Comparison of ENCODE assay signal across 8 mouse cellular contexts in genomic region chr7:73655787-73656423, GRCm38 (mm10).
A peak's percentile ranks its signal among the peaks of the same experiment; 100 is the strongest.
DNase-seq lines count a peak whose midpoint lies in the region; ATAC-seq and TF ChIP-seq lines count a peak whose summit lies in the region.

No protein-coding gene starts in this region.

- DNase-seq in heart, adult 11 months = peak; percentile 92
- DNase-seq in MEL (ENCODE audit: low read depth, low spot score) = peak; percentile 66
- peak; percentile 85 to 92 for DNase-seq in cerebellum, postnatal 14 days
- DNase-seq in gastrocnemius, postnatal 4 days (ENCODE audit: low spot score in 2 of 2) = peak; percentile 51 to 73
- peak; percentile 73 to 82 for DNase-seq in layer of hippocampus, postnatal 14 days (ENCODE audit: low spot score in 2 of 2)
- DNase-seq in mesoderm, embryonic 11.5 days (ENCODE audit: low read depth, low spot score) = peak; percentile 79
- peak; percentile 50 for DNase-seq in splenic B cell, adult 2 months (ENCODE audit: low read depth, low spot score)

- TF ChIP-seq EP300 in MEL (IDR thresholded peaks at IDR 0.05; ENCODE audit: low read depth in 1 of 2, low read length in 2 of 2) = no peak

- WGBS in heart, embryonic 11.5 days (ENCODE audit: insufficient replicate concordance) = 21% methylated on average over 5 of the region's 5 CpGs

- no peaks in the 10 kb centered on the region for H3K79me2 ChIP-seq in MEL (ENCODE audit: control insufficient read depth, insufficient read depth, low read length, poor library complexity)

- no peaks in the 10 kb centered on the region for H3K9me3 ChIP-seq in heart, embryonic 11.5 days (replicated peaks; ENCODE audit: control insufficient read depth, low read length)
- H3K9me3 ChIP-seq in MEL (replicated peaks; ENCODE audit: insufficient read depth, low read length) = no peaks in the 10 kb centered on the region

- TF ChIP-seq POLR2A in MEL (IDR thresholded peaks at IDR 0.05; ENCODE audit: control insufficient read depth in 1 of 2, insufficient read depth in 1 of 2, low read depth in 1 of 2, low read length in 2 of 2, poor library complexity in 1 of 2) = no peak

- no peaks in the 10 kb centered on the region for H3K36me3 ChIP-seq in heart, embryonic 11.5 days (ENCODE audit: control insufficient read depth, insufficient read depth, low read length)
- no peaks in the 10 kb centered on the region for H3K36me3 ChIP-seq in MEL (ENCODE audit: control insufficient read depth in 1 of 2, insufficient read depth in 2 of 2, low read length in 2 of 2)
- H3K36me3 ChIP-seq in splenic B cell, adult 2 months (ENCODE audit: control insufficient read depth, insufficient read depth, low read length, poor library complexity, severe bottlenecking) = no peaks in the 10 kb centered on the region

- H3K4me2 ChIP-seq in heart, embryonic 11.5 days = no peak overlapping the region

- peak; percentile 80 to 91 (median 88) for TF ChIP-seq CTCF in MEL (IDR thresholded peaks at IDR 0.05 in 2 of 3, conservative IDR thresholded peaks at IDR 0.05 in 1 of 3; ENCODE audit: control insufficient read depth in 1 of 3, insufficient read depth in 1 of 3, low read depth in 2 of 3, low read length in 3 of 3, poor library complexity in 1 of 3, severe bottlenecking in 1 of 3)

- no peaks in the 10 kb centered on the region for H3K27me3 ChIP-seq in heart, embryonic 11.5 days (ENCODE audit: control insufficient read depth, insufficient read depth, low read length)
- H3K27me3 ChIP-seq in MEL (ENCODE audit: control insufficient read depth in 1 of 2, insufficient read depth in 2 of 2, low read length in 2 of 2) = no peaks in the 10 kb centered on the region; a peak in 1 of 4 replicates
- no peaks in the 10 kb centered on the region for H3K27me3 ChIP-seq in splenic B cell, adult 2 months (ENCODE audit: control insufficient read depth, insufficient read depth, low read length, poor library complexity, severe bottlenecking)

- no peak overlapping the region for H3K4me3 ChIP-seq in heart, embryonic 11.5 days (ENCODE audit: low read depth, low read length)
- H3K4me3 ChIP-seq in MEL (ENCODE audit: control insufficient read depth in 1 of 2, insufficient read depth in 1 of 2, low read depth in 2 of 2, low read length in 2 of 2) = no peak overlapping the region

- TF ChIP-seq RAD21 in MEL (IDR thresholded peaks at IDR 0.05; ENCODE audit: low read depth, low read length) = peak; percentile 94

- no peak for ATAC-seq in heart, embryonic 11.5 days (replicated peaks; ENCODE audit: insufficient number of reproducible peaks, low FRiP score, low TSS enrichment)

- H3K9ac ChIP-seq in heart, embryonic 11.5 days (ENCODE audit: low read depth, low read length) = no peak overlapping the region
- H3K9ac ChIP-seq in MEL (ENCODE audit: control insufficient read depth, low read depth, low read length, poor library complexity, severe bottlenecking) = no peak overlapping the region

- H3K27ac ChIP-seq in heart, embryonic 11.5 days (ENCODE audit: low read depth, low read length) = no peak overlapping the region
- no peak overlapping the region for H3K27ac ChIP-seq in MEL (ENCODE audit: control insufficient read depth, low read depth, low read length)

- no peaks in the 10 kb centered on the region; the same call in 1 of the 2 replicates for H3K4me1 ChIP-seq in heart, embryonic 11.5 days (ENCODE audit: control insufficient read depth, insufficient read depth, low read length)
- no peaks in the 10 kb centered on the region for H3K4me1 ChIP-seq in MEL (ENCODE audit: control insufficient read depth in 1 of 2, insufficient read depth in 2 of 2, low read length in 2 of 2)

TF ChIP-seq in MEL, 35 proteins besides CTCF, POLR2A, EP300 and RAD21:
- no peak for TF ChIP-seq MAZ (IDR thresholded peaks at IDR 0.05; ENCODE audit: low read depth, low read length)
- peak; percentile 91 for TF ChIP-seq SMC3 (IDR thresholded peaks at IDR 0.05; ENCODE audit: low read depth, low read length)
- TF ChIP-seq ETS1 (IDR thresholded peaks at IDR 0.05; ENCODE audit: low read depth, low read length) = no peak
- peak; percentile 85 for TF ChIP-seq ZC3H11A (IDR thresholded peaks at IDR 0.05; ENCODE audit: low read depth, low read length)
